Mouse (Mus musculus): ENCODE results near the gene Adh6a. TPM values are rescaled to one million over a fixed set of nuclear protein-coding genes. Genes with fewer than 3 reads are reported as not detected.

The Adh6a gene
- polyA plus RNA-seq, 1 experiment from 2014 or later, result not detected

GRCm38 (mm10) chr3:138325466-138325865, 12.4 kb downstream of the Adh6a start:
- Histone ChIP-seq H3K36me3 (no peaks in the 10 kb centered on the region), H3K4me2 (no peak overlapping the region), H3K4me3 (no peak overlapping the region), H3K27ac (no peak overlapping the region), H3K4me1 (no peaks in the 10 kb centered on the region), H3K9ac (no peak overlapping the region), H3K27me3 (no peaks in the 10 kb centered on the region), H3K9me3 (no peaks in the 10 kb centered on the region)
- ATAC-seq (ENCODE audit: insufficient number of reproducible peaks, insufficient read depth, low FRiP score, low TSS enrichment, low read depth), result no peak
- 92% methylated on average over 6 of the region's 6 CpGs for WGBS

- no peak overlapping the region for H3K4me2 ChIP-seq
- H3K9me3 ChIP-seq, result no peaks in the 10 kb centered on the region
- H3K27me3 ChIP-seq, result no peaks in the 10 kb centered on the region
- WGBS, result 81% methylated on average over 8 of the region's 8 CpGs
- H3K36me3 ChIP-seq, result no peaks in the 10 kb centered on the region
- no peak overlapping the region for H3K4me3 ChIP-seq
- ATAC-seq (ENCODE audit: insufficient number of reproducible peaks, insufficient read depth, low FRiP score, low TSS enrichment, low read depth), result no peak
- H3K9ac ChIP-seq, result no peak overlapping the region
- H3K4me1 ChIP-seq, result no peaks in the 10 kb centered on the region
- no peak overlapping the region for H3K27ac ChIP-seq
Measured at GRCm38 (mm10) chr3:138333910-138334309, 20.8 kb downstream of the Adh6a start.

- 77% methylated on average over 4 of the region's 4 CpGs for WGBS
Measured at GRCm38 (mm10) chr3:138334320-138334719, 21.2 kb downstream of the Adh6a start.

GRCm38 (mm10) chr3:138335566-138335965, 22.5 kb downstream of the Adh6a start:
- Histone ChIP-seq H3K27me3 (no peaks in the 10 kb centered on the region), H3K4me3 (no peak overlapping the region), H3K9ac (no peak overlapping the region), H3K36me3 (no peaks in the 10 kb centered on the region), H3K9me3 (no peaks in the 10 kb centered on the region), H3K4me2 (no peak overlapping the region), H3K27ac (no peak overlapping the region), H3K4me1 (no peaks in the 10 kb centered on the region)
- ATAC-seq (ENCODE audit: insufficient number of reproducible peaks, insufficient read depth, low FRiP score, low TSS enrichment, low read depth), result no peak
- WGBS, result 92% methylated on average over 1 of the region's 1 CpGs

More at GRCm38 (mm10) chr3:138334320-138334719, 21.2 kb downstream of the Adh6a start:
- Histone ChIP-seq H3K4me3 (no peak overlapping the region), H3K27ac (no peak overlapping the region), H3K4me1 (no peaks in the 10 kb centered on the region), H3K9me3 (no peaks in the 10 kb centered on the region), H3K36me3 (no peaks in the 10 kb centered on the region), H3K4me2 (no peak overlapping the region), H3K9ac (no peak overlapping the region), H3K27me3 (no peaks in the 10 kb centered on the region)
- no peak for ATAC-seq (ENCODE audit: insufficient number of reproducible peaks, insufficient read depth, low FRiP score, low TSS enrichment, low read depth)

GRCm38 (mm10) chr3:138336104-138336754, 23.1 kb downstream of the Adh6a start:
- ATAC-seq (ENCODE audit: insufficient number of reproducible peaks, insufficient read depth, low FRiP score, low TSS enrichment, low read depth), result no peak
- Histone ChIP-seq H3K9me3 (no peaks in the 10 kb centered on the region), H3K27me3 (no peaks in the 10 kb centered on the region), H3K36me3 (no peaks in the 10 kb centered on the region), H3K4me2 (no peak overlapping the region), H3K4me3 (no peak overlapping the region), H3K4me1 (no peaks in the 10 kb centered on the region), H3K27ac (no peak overlapping the region), H3K9ac (no peak overlapping the region)
- 70% methylated on average over 3 of the region's 3 CpGs for whole genome bisulfite sequencing

- Histone ChIP-seq H3K27ac (no peak within 1 kb of the TSS), H3K4me3 (no peak within 1 kb of the TSS), H3K27me3 (no peaks in the 10 kb centered on the region), H3K4me1 (no peaks in the 10 kb centered on the region), H3K9ac (no peak within 1 kb of the TSS), H3K36me3 (no peaks in the 10 kb centered on the region), H3K9me3 (no peaks in the 10 kb centered on the region), H3K4me2 (no peak within 1 kb of the TSS)
- ATAC-seq (ENCODE audit: insufficient number of reproducible peaks, insufficient read depth, low FRiP score, low TSS enrichment, low read depth), result no peak
- 84% methylated on average over 14 of the region's 14 CpGs for WGBS
Measured at GRCm38 (mm10) chr3:138341471-138341870, 28.4 kb downstream of the Adh6a start, which contains the start of gene Adh6b. TSS of gene Adh6b (plus strand) at chr3:138341775.

- H3K4me2 ChIP-seq, result no peak overlapping the region
- no peaks in the 10 kb centered on the region for H3K4me1 ChIP-seq
- WGBS, result 32% methylated on average over 3 of the region's 3 CpGs
- H3K27me3 ChIP-seq, result no peaks in the 10 kb centered on the region
- no peak overlapping the region for H3K4me3 ChIP-seq
- no peak for ATAC-seq (ENCODE audit: insufficient number of reproducible peaks, insufficient read depth, low FRiP score, low TSS enrichment, low read depth)
- no peaks in the 10 kb centered on the region for H3K9me3 ChIP-seq
- no peaks in the 10 kb centered on the region for H3K36me3 ChIP-seq
- H3K27ac ChIP-seq, result no peak overlapping the region
- H3K9ac ChIP-seq, result no peak overlapping the region
Measured at GRCm38 (mm10) chr3:138347041-138347440, 34.0 kb downstream of the Adh6a start.

GRCm38 (mm10) chr3:138352012-138352809, 39.1 kb downstream of the Adh6a start:
- H3K9ac ChIP-seq, result no peak overlapping the region
- no peak overlapping the region for H3K4me3 ChIP-seq
- no peaks in the 10 kb centered on the region for H3K9me3 ChIP-seq
- H3K4me1 ChIP-seq, result no peaks in the 10 kb centered on the region
- no peaks in the 10 kb centered on the region for H3K36me3 ChIP-seq
- no peak for ATAC-seq (ENCODE audit: insufficient number of reproducible peaks, insufficient read depth, low FRiP score, low TSS enrichment, low read depth)
- WGBS, result 87% methylated on average over 11 of the region's 11 CpGs
- no peak overlapping the region for H3K4me2 ChIP-seq
- H3K27me3 ChIP-seq, result no peaks in the 10 kb centered on the region
- no peak overlapping the region for H3K27ac ChIP-seq

- Histone ChIP-seq H3K36me3 (no peaks in the 10 kb centered on the region), H3K4me1 (no peaks in the 10 kb centered on the region), H3K4me3 (no peak overlapping the region), H3K4me2 (no peak overlapping the region), H3K27ac (no peak overlapping the region), H3K9ac (no peak overlapping the region), H3K27me3 (no peaks in the 10 kb centered on the region), H3K9me3 (no peaks in the 10 kb centered on the region)
- ATAC-seq (ENCODE audit: insufficient number of reproducible peaks, insufficient read depth, low FRiP score, low TSS enrichment, low read depth), result no peak
- 76% methylated on average over 7 of the region's 7 CpGs for WGBS
Measured at GRCm38 (mm10) chr3:138358856-138359255, 45.8 kb downstream of the Adh6a start.

GRCm38 (mm10) chr3:138360721-138361120, 47.6 kb downstream of the Adh6a start:
- 82% methylated on average over 4 of the region's 4 CpGs for WGBS
- Histone ChIP-seq H3K36me3 (no peaks in the 10 kb centered on the region), H3K27me3 (no peaks in the 10 kb centered on the region), H3K27ac (no peak overlapping the region), H3K4me2 (no peak overlapping the region), H3K4me3 (no peak overlapping the region), H3K4me1 (no peaks in the 10 kb centered on the region), H3K9ac (no peak overlapping the region), H3K9me3 (no peaks in the 10 kb centered on the region)
- ATAC-seq (ENCODE audit: insufficient number of reproducible peaks, insufficient read depth, low FRiP score, low TSS enrichment, low read depth), result no peak

GRCm38 (mm10) chr3:138362920-138363319, 49.8 kb downstream of the Adh6a start:
- WGBS, result 74% methylated on average over 2 of the region's 2 CpGs
- Histone ChIP-seq H3K9me3 (no peaks in the 10 kb centered on the region), H3K4me3 (no peak overlapping the region), H3K27ac (no peak overlapping the region), H3K9ac (no peak overlapping the region), H3K4me1 (no peaks in the 10 kb centered on the region), H3K4me2 (no peak overlapping the region), H3K36me3 (no peaks in the 10 kb centered on the region), H3K27me3 (no peaks in the 10 kb centered on the region)
- no peak for ATAC-seq (ENCODE audit: insufficient number of reproducible peaks, insufficient read depth, low FRiP score, low TSS enrichment, low read depth)

- Histone ChIP-seq H3K27ac (no peak overlapping the region), H3K9ac (no peak overlapping the region), H3K4me1 (no peaks in the 10 kb centered on the region), H3K4me2 (no peak overlapping the region), H3K27me3 (no peaks in the 10 kb centered on the region), H3K4me3 (no peak overlapping the region), H3K9me3 (no peaks in the 10 kb centered on the region), H3K36me3 (no peaks in the 10 kb centered on the region)
- ATAC-seq (ENCODE audit: insufficient number of reproducible peaks, insufficient read depth, low FRiP score, low TSS enrichment, low read depth), result no peak
- 77% methylated on average over 2 of the region's 2 CpGs for WGBS
Measured at GRCm38 (mm10) chr3:138366181-138366580, 53.1 kb downstream of the Adh6a start.
